Mouse (Mus musculus) liver, adult 2 months (tissue): ENCODE data around the gene 4931428L18Rik.

Source experiments
- CTCF ChIP-seq: fragments of 200-500 bp; IDR thresholded peaks from 2 replicates; pipeline ENCODE4 v1.5.1; 2011; ENCODE audit warnings: low read depth, low read length, control low read depth
- POLR2A ChIP-seq: fragments of 200-500 bp; IDR thresholded peaks from 2 replicates; pipeline ENCODE4 v1.6.1; 2011; ENCODE audit warnings: low read length, control low read depth; ENCODE audit not compliant: insufficient read depth; ENCODE audit errors: extremely low read depth

DNA sequence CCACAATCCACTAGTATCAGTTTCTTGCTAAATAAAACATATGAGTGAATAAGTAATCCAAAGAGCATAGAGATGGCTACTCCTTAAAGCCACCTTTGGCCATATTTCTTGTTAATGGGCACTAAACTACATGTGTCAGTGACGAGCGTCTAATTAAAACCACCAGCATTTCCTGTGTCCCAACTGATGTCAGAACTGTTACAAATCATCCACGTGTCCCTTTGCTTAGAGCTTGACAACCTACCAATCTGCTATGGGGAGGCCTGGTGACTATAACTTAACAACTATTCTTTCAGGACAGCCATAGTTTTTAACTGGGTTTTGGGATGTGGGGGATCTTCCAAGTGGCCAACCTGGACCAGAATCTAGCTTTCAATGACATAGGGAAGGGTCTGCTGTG, 164.3 kb downstream of the 4931428L18Rik start:
- TF ChIP-seq POLR2A (no peak), CTCF (no peak)
